Mouse (Mus musculus) frontal cortex, postnatal 14 days (tissue): ENCODE data around the gene Hist1h2ad.
"Not testable (repeated sequence)": the region's sequence is repeated elsewhere in the genome, so short reads cannot be mapped to it uniquely, and the experiment has no call there.

Experiments used
- DNase-seq, 2 experiments: peaks; one replicate each; pipeline ENCODE4 v3.0.0; 2022; ENCODE audit warnings: low spot score in 2 of 2

Hist1h2ad gene

DNA sequence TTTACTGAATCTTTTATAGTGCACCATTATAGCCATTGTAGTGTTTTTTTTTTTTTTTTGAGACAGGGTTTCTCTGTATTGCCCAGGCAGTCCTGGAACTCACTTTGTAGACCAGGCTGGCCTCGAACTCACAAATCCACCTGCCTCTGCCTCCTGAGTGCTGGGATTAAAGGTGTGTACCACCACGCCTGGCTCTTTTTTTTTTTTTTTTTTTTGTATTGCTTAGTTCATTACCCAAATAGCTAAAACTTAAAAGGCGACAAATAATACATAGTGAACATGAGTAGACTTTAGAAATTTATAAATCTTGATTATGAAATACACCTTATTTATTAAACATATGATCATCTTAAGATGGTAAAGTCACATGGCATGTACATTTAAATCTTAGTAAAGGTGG lies 32.7 kb upstream of the Hist1h2ad start:
- DNase-seq: no peak

DNA sequence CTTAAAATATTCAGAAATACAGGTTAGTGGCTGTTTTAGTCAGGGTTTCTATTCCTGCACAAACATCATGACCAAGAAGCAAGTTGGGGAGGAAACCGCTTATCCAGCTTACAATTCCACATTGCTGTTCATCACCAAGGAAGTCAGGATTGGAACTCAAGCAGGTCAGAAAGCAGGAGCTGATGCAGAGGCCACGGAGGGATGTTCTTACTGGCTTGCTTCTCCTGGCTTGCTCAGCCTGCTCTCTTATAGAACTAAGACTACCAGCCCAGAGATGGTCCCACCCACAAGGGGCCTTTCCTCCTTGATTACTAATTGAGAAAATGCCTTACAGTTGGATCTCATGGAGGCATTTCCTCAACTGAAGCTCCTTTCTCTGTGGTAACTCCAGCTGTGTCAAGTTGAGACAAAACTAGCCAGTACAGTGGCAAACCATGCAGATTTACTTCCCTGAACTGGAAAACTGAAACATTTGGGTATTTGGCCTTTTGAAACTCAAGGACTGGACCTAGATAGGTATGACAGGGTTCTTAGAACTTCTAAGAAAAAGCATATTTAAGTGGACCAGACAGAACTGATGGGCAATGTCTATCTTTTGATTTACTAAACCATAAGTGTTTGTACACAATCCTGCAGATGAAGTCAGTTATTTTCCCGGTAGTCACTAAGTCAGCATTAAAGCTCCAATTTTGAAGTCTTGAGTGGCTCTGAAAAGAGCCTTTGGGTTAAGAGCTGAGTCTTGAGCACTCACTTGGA lies 31.8 kb upstream of the Hist1h2ad start:
- not testable (repeated sequence) for DNase-seq

DNA sequence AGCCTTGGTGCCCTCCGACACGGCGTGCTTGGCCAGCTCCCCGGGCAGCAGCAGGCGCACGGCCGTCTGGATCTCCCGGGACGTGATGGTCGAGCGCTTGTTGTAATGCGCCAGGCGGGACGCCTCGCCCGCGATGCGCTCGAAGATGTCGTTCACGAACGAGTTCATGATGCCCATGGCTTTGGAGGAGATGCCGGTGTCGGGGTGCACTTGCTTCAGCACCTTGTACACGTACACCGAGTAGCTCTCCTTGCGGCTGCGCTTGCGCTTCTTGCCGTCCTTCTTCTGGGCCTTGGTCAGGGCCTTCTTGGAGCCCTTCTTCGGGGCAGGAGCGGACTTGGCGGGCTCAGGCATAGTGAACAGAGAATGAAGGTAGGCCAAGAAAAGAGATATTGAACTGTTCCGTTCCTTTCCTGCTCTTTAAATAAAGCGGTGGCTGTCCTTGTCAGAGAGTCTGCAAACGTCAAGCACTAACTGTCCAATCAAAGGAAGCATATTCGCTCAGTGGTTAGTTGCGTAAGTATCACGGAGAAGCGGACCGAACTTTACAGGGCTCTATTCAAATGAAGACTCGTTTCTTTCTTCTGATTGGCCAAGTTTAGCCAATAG lies 31.1 kb upstream of the Hist1h2ad start, which contains the start of gene Hist1h2bh:
Hist1h2bh (minus strand) TSS at position 394 of the 609 bp plus-strand sequence.
- DNase-seq: peak; percentile 60 to 69

DNA sequence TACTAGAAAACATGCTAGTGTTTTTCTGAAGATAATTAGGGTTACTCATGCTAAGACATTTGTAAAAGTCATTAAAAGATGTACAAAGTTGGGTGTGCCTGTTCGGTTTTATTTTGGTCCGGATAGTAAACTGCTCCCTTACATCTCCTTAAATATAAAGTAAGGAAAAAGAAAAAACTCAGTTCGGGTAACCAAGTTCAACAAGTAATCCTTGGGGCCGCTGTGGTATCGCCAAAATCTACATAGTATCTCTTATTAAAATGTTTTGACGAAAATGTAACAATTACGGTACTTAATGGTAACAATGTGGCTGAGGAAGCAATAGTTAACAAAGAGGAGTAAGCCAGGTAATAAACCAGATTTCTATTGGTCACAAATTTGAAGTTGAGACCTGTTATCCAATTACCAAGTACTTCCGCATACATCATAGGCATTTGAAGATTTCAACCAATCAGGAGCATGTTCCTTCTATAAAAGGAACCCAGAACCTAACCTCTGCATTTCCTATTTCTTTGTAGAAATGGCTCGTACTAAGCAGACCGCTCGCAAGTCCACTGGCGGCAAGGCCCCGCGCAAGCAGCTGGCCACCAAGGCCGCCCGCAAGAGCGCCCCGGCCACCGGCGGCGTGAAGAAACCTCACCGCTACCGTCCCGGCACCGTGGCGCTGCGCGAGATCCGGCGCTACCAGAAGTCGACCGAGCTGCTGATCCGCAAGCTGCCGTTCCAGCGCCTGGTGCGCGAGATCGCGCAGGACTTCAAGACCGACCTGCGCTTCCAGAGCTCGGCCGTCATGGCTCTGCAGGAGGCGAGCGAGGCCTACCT lies 30.0 kb upstream of the Hist1h2ad start, which contains the start of gene Hist1h3f:
Hist1h3f (plus strand) TSS at position 88 of the 822 bp plus-strand sequence.
- DNase-seq: peak; percentile 60 to 67

DNA sequence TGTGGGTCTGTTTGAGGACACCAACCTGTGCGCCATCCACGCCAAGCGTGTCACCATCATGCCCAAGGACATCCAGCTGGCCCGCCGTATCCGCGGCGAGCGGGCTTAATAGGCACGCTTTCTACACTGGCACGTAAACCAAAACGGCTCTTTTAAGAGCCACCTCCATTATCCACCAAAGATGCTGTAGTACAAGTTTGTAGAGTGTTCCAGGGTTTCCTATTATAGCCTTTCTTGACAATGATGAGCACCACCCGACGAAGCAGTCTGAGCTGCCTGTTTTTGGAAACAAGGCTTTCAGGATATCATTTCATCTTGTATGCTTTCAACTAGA lies 29.4 kb upstream of the Hist1h2ad start:
- not testable (repeated sequence) for DNase-seq

DNA sequence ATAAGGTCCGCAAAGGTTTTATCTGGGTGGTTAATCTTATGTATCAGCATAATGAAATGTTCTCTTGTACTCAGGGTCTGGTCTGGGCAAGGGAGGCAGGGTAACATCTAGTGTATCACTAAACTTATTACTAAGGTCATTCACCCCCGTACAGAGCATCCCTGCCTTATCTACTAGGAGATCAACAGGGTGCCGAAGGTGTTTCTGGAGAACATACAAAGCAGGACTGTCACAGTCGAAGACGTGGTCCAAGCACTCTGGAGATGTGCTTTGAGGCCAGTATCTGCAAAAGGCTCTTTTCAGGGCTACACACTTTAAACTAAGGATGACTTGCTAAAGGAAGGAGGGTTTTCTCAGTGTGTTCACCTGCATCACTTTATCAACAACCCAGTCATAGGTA lies 27.5 kb upstream of the Hist1h2ad start:
- DNase-seq: no peak

DNA sequence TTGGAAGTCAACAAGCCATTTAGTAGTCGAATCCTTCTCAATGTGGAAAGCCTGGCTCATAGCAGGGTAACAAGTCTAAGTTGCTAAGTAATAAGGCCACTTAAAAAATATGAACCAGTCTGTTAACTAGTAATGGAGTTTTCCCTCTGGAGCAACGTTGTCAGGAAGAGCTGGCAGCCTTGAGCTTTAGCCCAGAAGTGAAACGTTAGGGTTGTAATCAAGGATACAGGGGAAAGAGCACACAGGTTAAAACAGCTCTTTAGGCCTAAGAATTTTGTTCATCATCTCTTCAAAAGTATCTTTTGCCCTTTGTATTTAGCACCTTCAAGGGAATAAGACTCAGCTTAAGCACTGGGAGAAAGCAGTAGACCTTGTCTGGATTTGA lies 23.4 kb upstream of the Hist1h2ad start:
- DNase-seq: no peak

DNA sequence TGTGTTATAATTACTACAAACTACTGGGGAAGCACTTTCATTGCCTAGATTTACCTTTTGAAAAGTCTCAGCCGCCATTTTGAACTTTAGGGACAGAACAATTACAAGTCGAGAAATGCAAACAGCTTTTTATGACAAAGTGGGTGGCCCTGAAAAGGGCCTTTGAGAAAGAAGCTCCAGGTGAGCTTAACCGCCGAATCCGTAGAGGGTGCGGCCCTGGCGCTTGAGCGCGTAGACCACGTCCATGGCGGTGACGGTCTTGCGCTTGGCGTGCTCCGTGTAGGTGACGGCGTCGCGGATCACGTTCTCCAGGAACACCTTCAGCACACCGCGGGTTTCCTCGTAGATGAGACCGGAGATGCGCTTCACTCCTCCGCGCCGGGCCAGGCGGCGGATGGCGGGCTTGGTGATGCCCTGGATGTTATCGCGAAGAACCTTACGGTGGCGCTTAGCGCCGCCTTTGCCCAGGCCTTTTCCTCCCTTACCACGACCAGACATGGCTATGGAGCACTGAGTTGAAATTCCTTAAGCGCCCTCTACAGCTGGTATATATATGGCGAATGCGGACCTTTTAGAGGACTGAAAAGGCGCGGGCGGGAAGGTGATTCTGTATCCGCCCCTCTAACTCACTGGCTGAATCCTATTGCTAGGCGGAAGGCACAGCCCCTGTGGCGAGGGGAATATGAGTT lies 22.9 kb upstream of the Hist1h2ad start, which contains the start of gene Hist1h4f:
Hist1h4f (minus strand) TSS at position 503 of the 689 bp plus-strand sequence.
- peak; percentile 84 to 88 for DNase-seq

DNA sequence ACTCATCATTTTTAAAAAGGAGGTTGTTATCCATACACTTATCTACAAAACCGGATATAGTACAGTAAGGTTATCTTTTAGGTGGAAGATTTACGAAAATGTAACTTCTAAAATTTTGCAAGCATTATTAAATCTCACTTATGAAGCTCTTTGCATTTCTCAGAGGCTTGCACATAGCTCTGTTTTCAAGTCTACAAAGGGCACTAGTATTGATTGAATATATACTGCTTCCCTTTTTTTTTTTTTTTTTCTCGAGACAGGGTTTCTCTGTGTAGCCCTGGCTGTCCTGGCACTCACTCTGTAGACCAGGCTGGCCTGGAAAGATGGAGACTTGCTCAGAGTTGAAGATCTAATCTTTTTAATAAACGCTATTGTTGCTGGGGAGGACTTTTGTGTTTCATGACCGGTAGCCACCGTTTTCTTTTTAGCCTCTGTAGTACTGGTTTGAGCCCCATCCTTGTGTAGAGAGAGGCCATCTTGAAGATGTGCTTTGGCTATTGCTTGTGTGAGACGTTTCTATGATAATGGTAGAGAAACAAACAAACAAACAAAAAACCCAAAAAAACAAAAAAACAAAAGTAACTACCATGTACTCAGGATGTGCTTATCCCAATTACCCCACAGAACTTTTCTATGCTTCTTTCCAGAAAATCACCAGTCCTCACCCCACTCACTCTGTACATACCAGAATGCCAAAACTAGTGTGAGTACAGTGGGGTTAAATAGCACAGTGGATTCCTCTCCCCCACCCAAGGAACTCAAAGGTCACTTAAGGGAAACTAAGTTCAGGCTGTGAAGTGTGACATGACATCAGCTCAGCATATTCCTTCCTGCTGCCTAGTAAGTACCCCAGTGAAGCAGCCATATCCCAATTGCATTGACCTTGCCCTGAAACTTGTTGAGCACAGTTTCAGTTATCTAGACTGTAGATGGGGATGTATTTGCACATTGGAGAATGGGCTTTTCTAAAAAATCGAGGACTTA lies 22.0 kb upstream of the Hist1h2ad start:
- no peak for DNase-seq

DNA sequence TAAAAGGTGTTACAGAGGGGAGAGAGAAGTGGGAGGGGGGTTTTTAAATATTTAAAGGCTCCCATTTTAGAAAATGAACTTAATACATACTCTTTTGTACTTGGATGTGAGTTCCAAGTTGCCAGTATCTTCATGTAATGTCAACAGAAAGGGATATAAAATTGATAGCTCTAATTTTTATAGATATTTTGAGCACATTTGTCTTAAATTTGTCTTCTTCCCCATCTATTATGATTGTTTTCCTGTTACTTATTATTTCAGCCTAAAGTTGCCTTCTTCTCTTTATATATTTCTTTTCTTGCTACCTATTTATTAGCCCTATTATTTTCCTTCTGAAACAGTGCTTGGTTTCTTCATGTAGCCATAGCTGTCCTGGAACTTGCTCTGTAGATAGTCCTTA lies 21.2 kb upstream of the Hist1h2ad start, which contains the start of gene Hist1h1d:
Hist1h1d (plus strand) TSS at position 301 of the 400 bp plus-strand sequence.
- DNase-seq: no peak

DNA sequence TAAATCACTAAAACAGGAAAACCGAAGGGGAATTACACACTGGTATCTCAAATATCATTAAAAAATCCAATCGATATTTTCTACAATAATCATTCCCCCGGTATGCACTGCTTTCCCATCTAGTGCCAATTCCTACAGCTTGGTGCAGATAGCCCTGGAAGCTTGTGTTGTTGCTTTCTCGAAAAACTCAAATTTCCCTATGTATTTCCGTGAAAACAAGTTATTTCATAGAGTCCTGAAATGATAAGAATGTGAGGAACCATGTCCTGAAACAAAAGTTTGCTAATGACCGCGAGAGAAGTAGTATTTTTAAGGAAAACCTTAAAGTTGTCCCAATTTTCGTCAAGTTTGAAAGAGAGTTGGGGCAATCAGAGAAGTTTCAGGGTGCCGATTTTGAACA lies 19.8 kb upstream of the Hist1h2ad start:
- DNase-seq: no peak

DNA sequence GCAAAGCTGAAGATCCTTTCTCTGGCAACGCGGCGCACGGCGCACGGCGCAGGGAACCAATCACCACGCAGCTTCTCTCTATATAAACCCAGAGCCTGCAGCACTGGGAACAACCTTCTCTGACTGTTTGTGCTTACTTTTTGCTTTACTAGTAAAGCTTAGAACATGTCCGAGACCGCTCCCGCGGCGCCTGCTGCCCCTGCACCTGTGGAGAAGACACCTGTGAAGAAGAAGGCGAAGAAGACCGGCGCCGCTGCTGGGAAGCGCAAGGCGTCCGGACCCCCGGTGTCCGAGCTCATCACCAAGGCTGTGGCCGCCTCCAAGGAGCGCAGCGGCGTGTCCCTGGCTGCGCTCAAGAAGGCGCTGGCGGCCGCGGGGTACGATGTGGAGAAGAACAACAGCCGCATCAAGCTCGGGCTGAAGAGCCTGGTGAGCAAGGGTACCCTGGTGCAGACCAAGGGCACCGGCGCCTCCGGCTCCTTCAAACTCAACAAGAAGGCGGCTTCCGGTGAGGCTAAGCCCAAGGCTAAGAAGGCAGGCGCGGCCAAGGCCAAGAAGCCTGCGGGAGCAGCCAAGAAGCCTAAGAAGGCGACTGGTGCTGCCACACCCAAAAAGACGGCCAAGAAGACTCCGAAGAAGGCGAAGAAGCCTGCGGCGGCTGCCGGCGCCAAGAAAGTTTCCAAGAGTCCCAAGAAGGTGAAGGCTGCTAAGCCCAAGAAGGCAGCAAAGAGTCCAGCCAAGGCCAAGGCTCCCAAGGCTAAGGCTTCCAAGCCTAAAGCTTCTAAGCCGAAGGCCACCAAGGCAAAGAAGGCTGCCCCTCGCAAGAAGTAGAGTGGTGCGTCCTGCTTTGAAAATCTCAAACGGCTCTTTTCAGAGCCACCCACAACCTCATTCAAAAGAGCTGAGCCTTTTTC lies 19.0 kb upstream of the Hist1h2ad start:
- peak; percentile 71 to 72 for DNase-seq

DNA sequence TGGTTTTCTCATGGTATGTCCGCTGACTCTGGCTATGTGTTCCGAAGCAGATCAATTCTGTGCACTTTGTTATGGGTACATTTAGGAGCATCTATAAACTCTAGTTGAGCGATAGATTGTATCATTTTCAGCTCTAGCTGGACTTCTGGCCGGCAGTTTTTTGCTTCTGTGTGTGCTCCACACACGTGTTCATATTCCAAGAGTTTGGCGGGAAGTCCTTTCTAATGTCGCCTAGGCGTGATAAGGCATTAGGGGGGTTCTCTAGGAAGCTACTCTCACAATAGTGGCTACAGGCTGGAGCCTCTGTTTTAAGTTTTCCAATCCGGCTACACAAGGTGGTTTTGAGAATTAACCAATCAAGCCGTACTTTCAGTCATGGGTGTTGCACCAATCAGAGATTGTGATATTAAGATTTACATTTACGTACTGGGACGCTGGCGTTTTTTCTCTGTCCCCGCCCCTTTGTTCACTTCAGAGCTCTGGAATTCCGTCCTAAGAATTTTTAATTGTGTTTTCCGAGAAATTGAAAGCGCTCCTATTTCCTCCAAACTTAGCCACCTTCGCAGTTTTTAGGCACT lies 18.3 kb upstream of the Hist1h2ad start:
- peak; percentile 35 to 40 for DNase-seq

DNA sequence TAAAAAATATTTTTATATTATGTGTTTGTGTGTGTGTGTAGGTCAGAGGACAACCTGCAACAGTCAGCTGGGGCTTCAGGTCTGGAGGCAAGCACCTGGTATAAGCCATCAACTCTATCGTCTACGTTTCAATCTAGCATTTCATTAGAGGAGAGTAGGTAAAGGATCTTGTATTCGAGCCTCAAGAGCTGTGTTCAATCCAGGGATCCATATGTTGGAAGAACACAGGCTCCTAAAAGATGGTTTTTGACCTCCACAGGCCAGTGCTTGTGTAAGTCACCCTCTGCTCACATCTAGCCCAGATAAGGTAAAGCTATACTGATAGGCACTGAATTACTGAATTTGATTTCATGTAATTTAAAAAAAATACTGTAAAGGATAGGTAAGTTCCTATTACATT lies 17.3 kb upstream of the Hist1h2ad start:
- DNase-seq: no peak

DNA sequence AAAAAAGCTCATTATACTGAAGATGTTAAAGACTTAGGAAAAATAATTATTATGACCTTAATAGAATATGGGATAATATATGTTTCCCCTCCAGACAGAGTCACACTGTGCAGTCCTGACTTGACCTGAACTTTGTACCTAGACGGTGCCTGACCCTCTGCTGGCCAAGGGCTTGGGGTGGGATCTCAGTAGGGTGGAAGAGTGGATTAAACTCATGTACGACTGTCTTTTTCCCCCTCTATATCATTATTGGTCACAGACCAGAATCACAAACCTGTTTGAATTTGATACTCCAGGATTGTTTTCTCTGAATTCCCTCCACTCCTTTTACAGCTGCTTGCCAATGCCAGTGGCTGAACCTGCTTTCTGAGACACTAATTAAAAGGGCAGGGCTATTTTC lies 13.5 kb upstream of the Hist1h2ad start:
- not testable (repeated sequence) for DNase-seq

DNA sequence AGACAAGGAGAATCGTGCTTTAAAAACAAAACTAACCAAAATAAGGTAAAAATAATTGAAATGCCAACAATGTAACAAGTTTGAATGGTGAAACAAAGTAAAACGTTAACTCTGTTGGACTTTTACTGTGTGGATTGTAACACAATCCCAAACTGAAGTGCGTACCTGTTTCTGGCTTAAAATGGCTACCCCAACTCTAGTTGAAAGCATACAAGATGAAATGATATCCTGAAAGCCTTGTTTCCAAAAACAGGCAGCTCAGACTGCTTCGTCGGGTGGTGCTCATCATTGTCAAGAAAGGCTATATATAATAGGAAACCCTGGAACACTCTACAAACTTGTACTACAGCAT lies 12.7 kb upstream of the Hist1h2ad start:
- DNase-seq: not testable (repeated sequence)

DNA sequence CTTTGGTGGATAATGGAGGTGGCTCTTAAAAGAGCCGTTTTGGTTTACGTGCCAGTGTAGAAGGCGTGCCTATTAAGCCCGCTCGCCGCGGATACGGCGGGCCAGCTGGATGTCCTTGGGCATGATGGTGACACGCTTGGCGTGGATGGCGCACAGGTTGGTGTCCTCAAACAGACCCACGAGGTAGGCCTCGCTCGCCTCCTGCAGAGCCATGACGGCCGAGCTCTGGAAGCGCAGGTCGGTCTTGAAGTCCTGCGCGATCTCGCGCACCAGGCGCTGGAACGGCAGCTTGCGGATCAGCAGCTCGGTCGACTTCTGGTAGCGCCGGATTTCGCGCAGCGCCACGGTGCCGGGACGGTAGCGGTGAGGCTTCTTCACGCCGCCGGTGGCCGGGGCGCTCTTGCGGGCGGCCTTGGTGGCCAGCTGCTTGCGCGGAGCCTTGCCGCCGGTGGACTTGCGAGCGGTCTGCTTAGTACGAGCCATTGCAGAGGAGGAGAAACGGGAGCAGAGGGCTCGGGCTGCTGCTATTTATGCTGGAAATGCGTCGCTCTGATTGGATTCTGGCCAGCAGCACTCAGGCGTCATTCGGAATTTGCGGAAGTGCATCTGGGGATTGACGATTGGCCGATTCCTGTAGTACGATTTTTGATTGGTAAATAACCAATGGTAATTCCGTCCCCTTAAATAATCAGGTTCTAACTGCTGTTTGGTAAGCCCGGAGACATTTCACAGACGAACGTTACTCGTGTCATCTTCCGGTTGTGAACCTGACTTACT lies 12.1 kb upstream of the Hist1h2ad start, which contains the start of gene Hist1h3e:
Hist1h3e (minus strand) TSS at position 487 of the 777 bp plus-strand sequence.
- DNase-seq: peak; percentile 95
